Comparison of ENCODE assay signal across 9 mouse cellular contexts in genomic region chr8:111712588-111712987, GRCm38 (mm10). TPM values are rescaled to one million over a fixed set of nuclear protein-coding genes. Genes with fewer than 3 reads are reported as not detected.
A peak's percentile ranks its signal among the peaks of the same experiment; 100 is the strongest.
DNase-seq lines count a peak whose midpoint lies in the region; ATAC-seq and TF ChIP-seq lines count a peak whose summit lies in the region.
"Had no signal": no experiment of that assay in that cellular context is flagged by ENCODE, and none has a peak within 500 bp of the region (broad histone marks: within the 10 kb centered on the region; RNA-seq: fewer than 3 reads in every experiment).

No protein-coding gene starts in this region.

- H3K4me1 ChIP-seq in midbrain, embryonic 14.5 days (ENCODE audit: control insufficient read depth, insufficient read depth, low read length), result peaks cover 22% of the 10 kb centered on the region
- H3K4me1 ChIP-seq in midbrain, embryonic 15.5 days, result peaks cover 26% of the 10 kb centered on the region
- peaks cover 6 to 7% of the 10 kb centered on the region in 2 experiments for H3K4me1 ChIP-seq in MEL (ENCODE audit: control insufficient read depth in 1 of 2, insufficient read depth in 2 of 2, low read length in 2 of 2)
- H3K4me1 ChIP-seq in olfactory bulb, adult 2 months (ENCODE audit: control insufficient read depth, insufficient read depth, low read length), result peaks cover 26% of the 10 kb centered on the region
- H3K4me1 ChIP-seq in midbrain, embryonic 16.5 days (ENCODE audit: control insufficient read depth, insufficient read depth, low read length), result peaks cover 18% of the 10 kb centered on the region

- H3K79me2 ChIP-seq in MEL (ENCODE audit: control insufficient read depth, insufficient read depth, low read length, poor library complexity), result no peaks in the 10 kb centered on the region

- no peak for ATAC-seq in midbrain, embryonic 14.5 days (ENCODE audit: low FRiP score, low TSS enrichment)
- ATAC-seq in midbrain, embryonic 15.5 days (replicated peaks), result no peak
- ATAC-seq in cerebellum, adult (ENCODE audit: insufficient number of reproducible peaks, low FRiP score, low TSS enrichment), result peak; percentile 71
- ATAC-seq in midbrain, embryonic 16.5 days, result no peak

- TF ChIP-seq CTCF in MEL (IDR thresholded peaks at IDR 0.05 in 2 of 3, conservative IDR thresholded peaks at IDR 0.05 in 1 of 3; ENCODE audit: control insufficient read depth in 1 of 3, insufficient read depth in 1 of 3, low read depth in 2 of 3, low read length in 3 of 3, poor library complexity in 1 of 3, severe bottlenecking in 1 of 3), result peak; percentile 58 to 81 (median 78)
- TF ChIP-seq CTCF in olfactory bulb, adult 2 months (IDR thresholded peaks at IDR 0.05; ENCODE audit: insufficient read depth, low read depth, low read length), result 0 out of 2 replicates have a peak, but pooled peaks have one; percentile 27

- H3K36me3 ChIP-seq in midbrain, embryonic 14.5 days (ENCODE audit: control insufficient read depth, insufficient read depth, low read length), result peaks cover 73% of the 10 kb centered on the region
- peaks cover 30% of the 10 kb centered on the region for H3K36me3 ChIP-seq in midbrain, embryonic 15.5 days (replicated peaks)
- H3K36me3 ChIP-seq in MEL (ENCODE audit: control insufficient read depth in 1 of 2, insufficient read depth in 2 of 2, low read length in 2 of 2), result peaks cover 0 to 5% of the 10 kb centered on the region in 2 experiments; a peak in 3 of 4 replicates
- H3K36me3 ChIP-seq in midbrain, embryonic 16.5 days (ENCODE audit: control insufficient read depth, insufficient read depth, low read length), result peaks cover 34% of the 10 kb centered on the region

- intact Hi-C loops in gastrocnemius, postnatal 36 days (cut with DNase I), result loop anchor here (1.0 kb wide), 1 partner anchor 112 kb away; no protein-coding TSS in a partner anchor

- 81% methylated on average over 6 of the region's 6 CpGs for WGBS in midbrain, embryonic 14.5 days
- 85% methylated on average over 6 of the region's 6 CpGs for WGBS in midbrain, embryonic 15.5 days
- WGBS in olfactory bulb, adult 2 months, result 78% methylated on average over 6 of the region's 6 CpGs
- WGBS in midbrain, embryonic 16.5 days, result 80% methylated on average over 6 of the region's 6 CpGs

- H3K27ac ChIP-seq in midbrain, embryonic 14.5 days (replicated peaks; ENCODE audit: low read depth, low read length), result no peak overlapping the region
- no peak overlapping the region for H3K27ac ChIP-seq in midbrain, embryonic 15.5 days
- H3K27ac ChIP-seq in MEL (ENCODE audit: control insufficient read depth, low read depth, low read length), result no peak overlapping the region
- H3K27ac ChIP-seq in olfactory bulb, adult 2 months (ENCODE audit: insufficient read depth, low read depth, low read length), result no peak overlapping the region
- no peak overlapping the region for H3K27ac ChIP-seq in midbrain, embryonic 16.5 days (ENCODE audit: low read length)

- H3K9ac ChIP-seq in midbrain, embryonic 14.5 days (replicated peaks; ENCODE audit: low read length), result no peak overlapping the region
- no peak overlapping the region for H3K9ac ChIP-seq in midbrain, embryonic 15.5 days
- no peak overlapping the region for H3K9ac ChIP-seq in MEL (ENCODE audit: control insufficient read depth, low read depth, low read length, poor library complexity, severe bottlenecking)
- H3K9ac ChIP-seq in midbrain, embryonic 16.5 days (ENCODE audit: low read depth, low read length), result no peak overlapping the region

- TF ChIP-seq EP300 in MEL (IDR thresholded peaks at IDR 0.05; ENCODE audit: low read depth in 1 of 2, low read length in 2 of 2), result no peak

- H3K4me3 ChIP-seq in midbrain, embryonic 14.5 days (replicated peaks; ENCODE audit: low read depth, low read length), result no peak overlapping the region
- no peak overlapping the region for H3K4me3 ChIP-seq in midbrain, embryonic 15.5 days
- no peak overlapping the region for H3K4me3 ChIP-seq in MEL (ENCODE audit: control insufficient read depth in 1 of 2, insufficient read depth in 1 of 2, low read depth in 2 of 2, low read length in 2 of 2)
- H3K4me3 ChIP-seq in olfactory bulb, adult 2 months (ENCODE audit: insufficient read depth, low read depth, low read length), result no peak overlapping the region
- no peak overlapping the region for H3K4me3 ChIP-seq in midbrain, embryonic 16.5 days (ENCODE audit: low read depth, low read length)
- H3K4me3 ChIP-seq: megakaryocyte, embryonic 14.5 days had no signal

- peak; percentile 79 for DNase-seq in midbrain, embryonic 14.5 days
- peak; percentile 58 for DNase-seq in MEL (ENCODE audit: low read depth, low spot score)
- DNase-seq in gastrocnemius, postnatal 36 days, result peak; percentile 53 to 57
- DNase-seq in kidney, postnatal 36 days, result peak; percentile 80 to 87

- peak; percentile 72 for TF ChIP-seq RAD21 in MEL (IDR thresholded peaks at IDR 0.05; ENCODE audit: low read depth, low read length)

- H3K27me3 ChIP-seq in midbrain, embryonic 14.5 days (ENCODE audit: control insufficient read depth, insufficient read depth, low read length), result no peaks in the 10 kb centered on the region
- no peaks in the 10 kb centered on the region for H3K27me3 ChIP-seq in midbrain, embryonic 15.5 days (replicated peaks)
- H3K27me3 ChIP-seq in MEL (ENCODE audit: control insufficient read depth in 1 of 2, insufficient read depth in 2 of 2, low read length in 2 of 2), result no peaks in the 10 kb centered on the region
- H3K27me3 ChIP-seq in midbrain, embryonic 16.5 days (ENCODE audit: control insufficient read depth, insufficient read depth, low read depth, low read length), result no peaks in the 10 kb centered on the region

- no peak overlapping the region for H3K4me2 ChIP-seq in midbrain, embryonic 14.5 days (ENCODE audit: low read length)
- H3K4me2 ChIP-seq in midbrain, embryonic 15.5 days, result no peak overlapping the region
- H3K4me2 ChIP-seq in midbrain, embryonic 16.5 days (ENCODE audit: low read length), result no peak overlapping the region

- no peaks in the 10 kb centered on the region for H3K9me3 ChIP-seq in midbrain, embryonic 14.5 days (ENCODE audit: control insufficient read depth, low read length)
- H3K9me3 ChIP-seq in midbrain, embryonic 15.5 days, result no peaks in the 10 kb centered on the region
- no peaks in the 10 kb centered on the region for H3K9me3 ChIP-seq in MEL (replicated peaks; ENCODE audit: insufficient read depth, low read length)
- H3K9me3 ChIP-seq in midbrain, embryonic 16.5 days (replicated peaks; ENCODE audit: control insufficient read depth, low read length, poor library complexity, severe bottlenecking), result no peaks in the 10 kb centered on the region
- H3K9me3 ChIP-seq: megakaryocyte, embryonic 14.5 days had no signal

- no peak for TF ChIP-seq POLR2A in MEL (IDR thresholded peaks at IDR 0.05; ENCODE audit: control insufficient read depth in 1 of 2, insufficient read depth in 1 of 2, low read depth in 1 of 2, low read length in 2 of 2, poor library complexity in 1 of 2)
- TF ChIP-seq POLR2A in olfactory bulb, adult 2 months (IDR thresholded peaks at IDR 0.05; ENCODE audit: insufficient read depth, low read depth, low read length), result no peak

TF ChIP-seq in MEL, 35 proteins besides CTCF, POLR2A, EP300 and RAD21:
- TF ChIP-seq MAX (IDR thresholded peaks at IDR 0.05; ENCODE audit: low read length), result no peak
- peak; percentile 83 for TF ChIP-seq SMC3 (IDR thresholded peaks at IDR 0.05; ENCODE audit: low read depth, low read length)
- TF ChIP-seq CHD1 (IDR thresholded peaks at IDR 0.05; ENCODE audit: low read depth, low read length), result no peak
- no peak for TF ChIP-seq POLR2AphosphoS2 (IDR thresholded peaks at IDR 0.05; ENCODE audit: low read length)
- TF ChIP-seq ZC3H11A (IDR thresholded peaks at IDR 0.05; ENCODE audit: low read depth, low read length), result peak; percentile 49
- TF ChIP-seq UBTF (IDR thresholded peaks at IDR 0.05; ENCODE audit: borderline replicate concordance, insufficient read depth, low read depth, low read length), result no peak

RNA-seq across cellular contexts. Expression of gene Ctrb1, which starts 21.8 kb away (rescaled TPM):
- polyA plus RNA-seq in midbrain, embryonic 14.5 days (2014; fragmentation: Nextera tagmentation; extraction: Ambion mirVana), result not detected in 2 replicates
- polyA plus RNA-seq in midbrain, embryonic 15.5 days (2015; fragmentation: Nextera tagmentation; extraction: Ambion mirVana), result 2.5 TPM in 1 of 2 replicates, not detected in the other
- total RNA-seq in MEL (2012; rRNA removed), result not detected in 2 replicates
- not detected for polyA plus RNA-seq in MEL (2012; ENCODE audit: insufficient read depth in 1 of 2, insufficient read length in 2 of 2, low read depth in 1 of 2, low replicate concordance in 2 of 2, missing spikeins in 1 of 2)
- not detected for total RNA-seq in gastrocnemius, postnatal 36 days (2021)
- not detected in 2 replicates for polyA plus RNA-seq in olfactory bulb, adult 2 months (2012; ENCODE audit: insufficient read depth, insufficient read length, low replicate concordance, missing spikeins)
- polyA plus RNA-seq in midbrain, embryonic 16.5 days (2015; fragmentation: Nextera tagmentation; extraction: Ambion mirVana), result not detected in 2 replicates

RNA-seq across cellular contexts. Expression of gene Bcar1, which starts 31.0 kb away (rescaled TPM):
- polyA plus RNA-seq in midbrain, embryonic 14.5 days (2014; fragmentation: Nextera tagmentation; extraction: Ambion mirVana), result 43.7 and 52.7 TPM in 2 replicates
- polyA plus RNA-seq in midbrain, embryonic 15.5 days (2015; fragmentation: Nextera tagmentation; extraction: Ambion mirVana), result 51.9 and 55.8 TPM in 2 replicates
- 6.5 and 7.5 TPM in 2 replicates for total RNA-seq in MEL (2012; rRNA removed)
- 10 to 100 TPM in 1 of 2 experiments, not detected in 1; 17.4 TPM for polyA plus RNA-seq in MEL (2012; ENCODE audit: insufficient read depth in 1 of 2, insufficient read length in 2 of 2, low read depth in 1 of 2, low replicate concordance in 2 of 2, missing spikeins in 1 of 2)
- total RNA-seq in gastrocnemius, postnatal 36 days (2021), result 10 to 100 TPM in 1 of 2 experiments, 1 to 10 TPM in 1; 9.4 to 10.5 TPM
- not detected in 2 replicates for polyA plus RNA-seq in olfactory bulb, adult 2 months (2012; ENCODE audit: insufficient read depth, insufficient read length, low replicate concordance, missing spikeins)
- polyA plus RNA-seq in midbrain, embryonic 16.5 days (2015; fragmentation: Nextera tagmentation; extraction: Ambion mirVana), result 41.5 and 43.3 TPM in 2 replicates
